Mouse (Mus musculus) left cerebral cortex, postnatal 25 days (tissue): ENCODE results near the gene Ascc1. TPM values are rescaled to one million over a fixed set of nuclear protein-coding genes. Genes with fewer than 3 reads are reported as not detected.
A peak's percentile ranks its signal among the peaks of the same experiment; 100 is the strongest.

Experiments
- DNase-seq, 2 experiments: peaks; one replicate each; pipeline ENCODE4 v3.0.0; 2022; ENCODE audit warnings: low spot score in 2 of 2, mixed read lengths in 1 of 2
- intact Hi-C: fragments of 180-260 bp; cut with DNase I; formaldehyde crosslinking; loops from one replicate; pipeline ENCODE4 v1.15.1; 2025
- total RNA-seq, 2 experiments: library from RNA; stranded (reverse); gene quantifications; 2 replicates each; pipeline ENCODE4 v1.2.3; 2021

Gene Ascc1
- 10 to 100 TPM; 15.1 to 15.5 TPM for total RNA-seq

GRCm38 (mm10) chr10:60002673-60003212 lies at the start of gene Ascc1, which contains the start of gene Anapc16:
Gene Ascc1 (plus strand): TSS chr10:60002805.
Gene Anapc16 (minus strand): TSS chr10:60003135.
- intact Hi-C loops, result loop anchor here (2.0 to 10.0 kb wide), 6 partner anchors 50 to 242 kb away; partner anchors contain the start of gene Spock2
- DNase-seq, result peak; percentile 97 to 98

- no peak for DNase-seq
- intact Hi-C loops, result loop anchor here (2.0 kb wide), 1 partner anchor 49 kb away; the partner anchor contains the start of genes Anapc16 and Ascc1
Observed at GRCm38 (mm10) chr10:59953564-59954039, 49.0 kb upstream of the Ascc1 start.

- peak in 1 of 2 experiments; percentile 67 for DNase-seq
- intact Hi-C loops, result no loop called here
Observed at GRCm38 (mm10) chr10:59956681-59957080, 45.9 kb upstream of the Ascc1 start.

- peak in 1 of 2 experiments; percentile 49 for DNase-seq
- intact Hi-C loops, result no loop called here
Observed at GRCm38 (mm10) chr10:59957171-59958149, 45.1 kb upstream of the Ascc1 start.

GRCm38 (mm10) chr10:59958458-59958857 lies 44.1 kb upstream of the Ascc1 start:
- intact Hi-C loops, result no loop called here
- peak in 1 of 2 experiments; percentile 33 for DNase-seq

GRCm38 (mm10) chr10:59959517-59959916 lies 43.1 kb upstream of the Ascc1 start:
- no peak for DNase-seq
- intact Hi-C loops, result no loop called here

- intact Hi-C loops, result no loop called here
- no peak for DNase-seq
Observed at GRCm38 (mm10) chr10:59963609-59964008, 39.0 kb upstream of the Ascc1 start.

- no peak for DNase-seq
- intact Hi-C loops, result no loop called here
Observed at GRCm38 (mm10) chr10:59964504-59965361, 37.9 kb upstream of the Ascc1 start.

- intact Hi-C loops, result no loop called here
- DNase-seq, result no peak
Observed at GRCm38 (mm10) chr10:59965362-59965695, 37.3 kb upstream of the Ascc1 start.

- intact Hi-C loops, result no loop called here
- no peak for DNase-seq
Observed at GRCm38 (mm10) chr10:59965788-59966187, 36.8 kb upstream of the Ascc1 start.

- intact Hi-C loops, result no loop called here
- no peak for DNase-seq
Observed at GRCm38 (mm10) chr10:59966743-59967142, 35.9 kb upstream of the Ascc1 start.

- intact Hi-C loops, result no loop called here
Observed at GRCm38 (mm10) chr10:59967309-59967942, 35.2 kb upstream of the Ascc1 start.

GRCm38 (mm10) chr10:59969821-59970449 lies 32.7 kb upstream of the Ascc1 start:
- intact Hi-C loops, result loop anchor here (1.0 kb wide), 1 partner anchor 18 kb away; no protein-coding TSS in a partner anchor
- peak; percentile 75 to 79 for DNase-seq

More at GRCm38 (mm10) chr10:59967309-59967942, 35.2 kb upstream of the Ascc1 start:
- no peak for DNase-seq

- DNase-seq, result no peak
- intact Hi-C loops, result loop anchor here (1.0 kb wide), 1 partner anchor 18 kb away; no protein-coding TSS in a partner anchor
Observed at GRCm38 (mm10) chr10:59970450-59971062, 32.0 kb upstream of the Ascc1 start.

GRCm38 (mm10) chr10:59971813-59972212 lies 30.8 kb upstream of the Ascc1 start:
- intact Hi-C loops, result no loop called here
- DNase-seq, result no peak

- no peak for DNase-seq
- intact Hi-C loops, result no loop called here
Observed at GRCm38 (mm10) chr10:59972534-59972933, 30.1 kb upstream of the Ascc1 start.

- intact Hi-C loops, result no loop called here
- DNase-seq, result no peak
Observed at GRCm38 (mm10) chr10:59972999-59973398, 29.6 kb upstream of the Ascc1 start.

- intact Hi-C loops, result no loop called here
Observed at GRCm38 (mm10) chr10:59973400-59973799, 29.2 kb upstream of the Ascc1 start.

More at GRCm38 (mm10) chr10:59973400-59973799, 29.2 kb upstream of the Ascc1 start:
- no peak for DNase-seq
